Mouse (Mus musculus) layer of hippocampus, adult 8-10 months (tissue): ENCODE data around the gene Il31ra. TPM values are rescaled to one million over a fixed set of nuclear protein-coding genes. Genes with fewer than 3 reads are reported as not detected.

Source experiments
- total RNA-seq, 4 experiments: library from RNA; stranded (reverse); gene quantifications; 2 replicates each; pipeline ENCODE4 v1.2.4; 2022

The Il31ra gene
- total RNA-seq, 4 experiments from 2014 or later, result 0.24 to 0.91 (median 0.30) TPM; not detected in 1

Other genes starting within 250 kb of the Il31ra start
- 100 to 1,000 TPM in 1 of 4 experiments, 10 to 100 TPM in 3; 87.6 to 105 (median 97.0) TPM for gene Il6st, start 130.3 kb downstream of the Il31ra start, total RNA-seq
- gene Ddx4, start 58.1 kb upstream of the Il31ra start, total RNA-seq, result 1 to 10 TPM; 1.5 to 3.5 (median 2.1) TPM
- 10 to 100 TPM; 27.0 to 35.3 (median 27.6) TPM for gene Slc38a9, start 66.4 kb upstream of the Il31ra start, total RNA-seq
- 10 to 100 TPM; 26.0 to 29.0 (median 28.6) TPM for gene Plpp1, start 206.4 kb upstream of the Il31ra start, total RNA-seq